Mouse (Mus musculus): ENCODE data around the gene Eef2.

- TF ChIP-seq EP300 (IDR thresholded peaks at IDR 0.05; ENCODE audit: low read depth) (no peak), CTCF (IDR thresholded peaks at IDR 0.05; ENCODE audit: low read depth) (no peak)
These were observed 14.7 kb upstream of the Eef2 start for GRCm38 (mm10) chr10:81161602-81162317.
